Mouse (Mus musculus) stomach, embryonic 14.5 days (tissue): ENCODE measurements at regions not wholly inside any gene's neighbourhood (a gene's known extent, or its start where the extent isn't known, plus 50 kb on each side); places are given as distances from the start of the nearest gene placed in this dataset.

ENCODE experiments used
- ATAC-seq: fragments of 200-750 bp; cut with Nextera tagmentation; 2 replicates; pipeline ENCODE4 v1.8.0; 2017; ENCODE audit warnings: low read depth, moderate TSS enrichment; ENCODE audit not compliant: insufficient number of reproducible peaks, insufficient read depth, low FRiP score
- H3K27ac ChIP-seq: fragments of 300-500 bp; sonication (generic); 2 replicates; pipeline ENCODE4 v1.5.1; 2014; ENCODE audit warnings: mild to moderate bottlenecking, low read length, moderate library complexity, mixed read lengths
- H3K27me3 ChIP-seq: fragments of 300-500 bp; sonication (generic); 2 replicates; pipeline ENCODE4 v1.6.1; 2014; ENCODE audit warnings: low read length, control low read depth, mixed read lengths; ENCODE audit not compliant: control insufficient read depth, insufficient read depth
- H3K36me3 ChIP-seq: fragments of 300-500 bp; sonication (generic); 2 replicates; pipeline ENCODE4 v1.6.1; 2014; ENCODE audit warnings: mild to moderate bottlenecking, control low read depth, low read length, moderate library complexity, mixed read lengths; ENCODE audit not compliant: control insufficient read depth, insufficient read depth
- H3K4me1 ChIP-seq: fragments of 300-500 bp; sonication (generic); 2 replicates; pipeline ENCODE4 v1.6.1; 2014; ENCODE audit warnings: low read length, control low read depth, mixed read lengths; ENCODE audit not compliant: control insufficient read depth, insufficient read depth
- H3K4me2 ChIP-seq: fragments of 300-500 bp; sonication (generic); replicated peaks from 2 replicates; pipeline ENCODE4 v1.6.1; 2014; ENCODE audit warnings: low read depth, low read length, control low read depth
- H3K4me3 ChIP-seq: fragments of 300-500 bp; sonication (generic); 2 replicates; pipeline ENCODE4 v1.5.1; 2014; ENCODE audit warnings: low read depth, low read length, control low read depth
- H3K9ac ChIP-seq: fragments of 300-500 bp; sonication (generic); replicated peaks from 2 replicates; pipeline ENCODE4 v1.6.1; 2014; ENCODE audit warnings: low read depth, mild to moderate bottlenecking, control low read depth, low read length, moderate library complexity, mixed read lengths
- H3K9me3 ChIP-seq: fragments of 300-500 bp; sonication (generic); 2 replicates; pipeline ENCODE4 v1.6.1; 2016; ENCODE audit warnings: low read depth, low read length, control low read depth; ENCODE audit not compliant: control insufficient read depth
- WGBS: fragments of 180-500 bp; shearing (Covaris S2); extraction: QIAGEN DNeasy Blood & Tissue Kit; methylation state at CpG from one replicate; pipeline ENCODE4 v1.1.7; 2014; 5-methylcytosine and 5-hydroxymethylcytosine counted together

DNA sequence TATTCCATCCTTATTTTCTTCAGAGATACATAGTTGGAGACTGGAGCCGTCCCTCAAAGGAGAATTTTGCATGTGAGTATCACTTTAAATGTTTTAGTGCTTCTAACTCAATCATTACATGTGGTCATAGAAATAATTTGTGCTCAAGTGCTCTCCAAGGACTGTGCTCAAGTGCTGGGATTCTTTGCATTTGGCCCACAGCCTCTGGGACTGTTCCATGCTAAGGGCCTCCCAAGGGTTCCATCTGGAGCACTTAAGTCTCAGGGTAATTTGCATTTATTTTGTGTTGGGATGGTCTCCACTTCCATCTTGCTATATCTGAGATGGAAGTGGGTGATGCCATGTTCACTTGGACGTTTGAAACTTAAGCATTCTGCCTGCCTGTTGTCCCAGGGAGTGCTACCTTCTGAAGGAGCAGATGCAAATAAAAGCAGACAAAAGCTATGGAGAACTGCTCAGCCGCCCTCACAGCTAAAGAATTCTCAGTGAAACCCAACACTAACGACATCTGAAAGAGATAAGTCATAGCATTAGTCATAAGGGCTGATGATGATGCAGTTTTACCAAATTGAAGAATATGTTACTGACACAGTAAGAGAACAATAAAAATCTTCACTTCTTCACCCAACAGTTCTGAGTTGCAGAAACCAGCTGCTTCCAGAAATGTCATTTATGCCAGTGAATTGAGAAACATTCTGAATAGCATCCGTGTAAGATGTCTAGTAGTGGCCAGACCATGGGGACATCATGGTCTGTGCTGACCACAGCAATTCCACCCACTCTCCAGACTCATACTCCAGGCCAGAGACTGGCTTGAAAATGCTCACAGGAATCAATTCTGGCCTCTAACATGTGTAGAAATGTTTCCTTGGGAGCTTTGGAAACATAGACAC is 237.4 kb upstream of the Tbx18 start:
- H3K4me2 ChIP-seq, result no peak overlapping the region
- H3K9me3 ChIP-seq, result no peaks in the 10 kb centered on the region
- no peak for ATAC-seq
- H3K36me3 ChIP-seq, result no peaks in the 10 kb centered on the region
- 61% methylated on average over 5 of the region's 5 CpGs for WGBS
- peaks cover 5% of the 10 kb centered on the region; the same call in 1 of the 2 replicates for H3K4me1 ChIP-seq
- no peak overlapping the region for H3K4me3 ChIP-seq
- H3K27me3 ChIP-seq, result no peaks in the 10 kb centered on the region
- H3K27ac ChIP-seq, result no peak overlapping the region
- H3K9ac ChIP-seq, result no peak overlapping the region

DNA sequence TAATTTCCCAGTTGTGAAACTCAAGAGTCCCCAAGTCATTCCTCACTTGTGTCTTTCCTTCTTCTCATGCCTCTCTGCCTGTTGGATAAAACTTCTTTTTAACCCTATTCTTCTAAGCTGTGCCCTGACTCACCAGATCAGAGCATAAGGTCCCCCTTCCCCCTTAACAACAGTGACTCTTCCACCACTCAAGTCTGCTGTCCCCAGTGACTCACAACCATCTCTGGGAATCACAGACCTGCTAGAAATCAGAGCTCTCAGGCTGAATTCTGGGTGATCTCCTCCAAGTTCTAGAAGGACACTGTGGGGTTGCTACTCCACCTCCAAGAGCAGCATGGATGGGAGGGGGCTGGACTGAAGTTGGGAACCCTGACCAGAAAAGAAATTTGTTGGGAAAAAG is 239.5 kb upstream of the Tbx18 start:
- no peaks in the 10 kb centered on the region for H3K36me3 ChIP-seq
- H3K4me1 ChIP-seq, result no peaks in the 10 kb centered on the region
- H3K9ac ChIP-seq, result no peak overlapping the region
- H3K9me3 ChIP-seq, result no peaks in the 10 kb centered on the region
- no peak overlapping the region for H3K4me2 ChIP-seq
- H3K27me3 ChIP-seq, result no peaks in the 10 kb centered on the region
- no peak for ATAC-seq
- no peak overlapping the region for H3K27ac ChIP-seq
- H3K4me3 ChIP-seq, result no peak overlapping the region

DNA sequence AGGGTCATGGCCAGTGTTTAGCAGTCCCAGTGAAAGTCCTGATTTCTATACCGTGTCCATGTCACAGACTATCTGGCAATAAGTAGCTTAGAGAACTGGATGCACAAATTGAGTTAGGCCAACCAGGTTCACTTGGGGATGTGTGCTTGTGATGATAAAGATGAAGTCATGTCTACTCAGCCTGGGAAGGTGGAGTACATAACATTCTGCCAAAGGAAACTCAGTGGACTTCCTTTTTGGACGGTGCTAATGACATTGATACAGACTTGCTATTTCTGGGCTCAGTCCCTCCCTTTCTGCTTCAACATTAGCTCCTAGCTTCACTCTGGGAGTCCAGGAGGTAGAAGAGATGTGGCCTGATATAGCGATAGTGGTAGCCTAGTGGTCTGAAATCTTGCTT is 240.7 kb upstream of the Tbx18 start:
- ATAC-seq, result no peak
- WGBS, result 89% methylated on average over 3 of the region's 3 CpGs
- Histone ChIP-seq H3K9me3 (no peaks in the 10 kb centered on the region), H3K36me3 (no peaks in the 10 kb centered on the region), H3K9ac (no peak overlapping the region), H3K4me2 (no peak overlapping the region), H3K27ac (no peak overlapping the region), H3K4me1 (no peaks in the 10 kb centered on the region), H3K4me3 (no peak overlapping the region), H3K27me3 (no peaks in the 10 kb centered on the region)

DNA sequence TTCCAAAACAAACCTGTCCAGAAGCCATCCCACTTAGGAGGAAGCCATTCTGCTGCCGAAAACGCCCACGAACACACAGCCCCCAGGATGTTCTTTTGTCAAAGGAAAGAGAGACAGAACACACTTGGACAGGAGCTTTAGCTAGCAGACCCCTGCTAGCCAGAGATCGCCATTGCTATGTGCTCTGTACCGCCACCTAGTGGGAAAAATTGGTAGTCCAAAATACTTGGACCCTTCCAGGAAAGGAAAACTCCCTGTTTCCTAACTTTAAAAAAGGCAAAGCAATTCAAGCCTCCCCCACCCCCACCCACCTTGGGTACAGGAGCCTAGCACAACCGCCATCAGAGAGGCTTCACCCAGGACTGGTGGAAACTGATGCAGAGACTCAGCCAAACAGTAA is 242.5 kb upstream of the Tbx18 start:
- no peaks in the 10 kb centered on the region for H3K27me3 ChIP-seq
- H3K4me1 ChIP-seq, result no peaks in the 10 kb centered on the region
- no peak overlapping the region for H3K27ac ChIP-seq
- no peak for ATAC-seq
- no peaks in the 10 kb centered on the region for H3K36me3 ChIP-seq
- no peak overlapping the region for H3K9ac ChIP-seq
- no peaks in the 10 kb centered on the region for H3K9me3 ChIP-seq
- 51% methylated on average over 6 of the region's 6 CpGs for WGBS
- H3K4me2 ChIP-seq, result no peak overlapping the region
- no peak overlapping the region for H3K4me3 ChIP-seq

DNA sequence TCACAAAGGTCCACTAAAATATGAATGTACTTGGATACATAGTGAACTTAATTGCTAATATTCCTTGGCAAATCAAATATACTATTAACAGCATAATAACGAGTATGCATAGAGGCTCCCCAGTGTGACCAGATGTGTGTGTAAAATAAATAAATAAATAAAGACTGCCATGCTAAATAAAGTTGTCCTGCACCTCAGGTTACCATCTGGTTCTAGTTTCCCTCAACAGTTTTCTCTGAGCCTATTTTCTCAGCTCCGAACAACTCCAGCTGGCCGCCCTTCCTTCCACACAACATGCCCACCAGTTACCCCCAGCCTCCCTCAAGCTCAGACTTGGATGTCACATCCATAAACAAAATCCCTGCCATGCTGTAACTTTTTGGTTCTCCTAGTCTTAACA is 253.8 kb upstream of the Tbx18 start:
- H3K4me3 ChIP-seq, result no peak overlapping the region
- no peaks in the 10 kb centered on the region for H3K36me3 ChIP-seq
- ATAC-seq, result no peak
- H3K27me3 ChIP-seq, result no peaks in the 10 kb centered on the region
- H3K9me3 ChIP-seq, result no peaks in the 10 kb centered on the region
- H3K27ac ChIP-seq, result no peak overlapping the region
- H3K9ac ChIP-seq, result no peak overlapping the region
- H3K4me2 ChIP-seq, result no peak overlapping the region
- no peaks in the 10 kb centered on the region for H3K4me1 ChIP-seq
- 78% methylated on average over 3 of the region's 3 CpGs for WGBS

DNA sequence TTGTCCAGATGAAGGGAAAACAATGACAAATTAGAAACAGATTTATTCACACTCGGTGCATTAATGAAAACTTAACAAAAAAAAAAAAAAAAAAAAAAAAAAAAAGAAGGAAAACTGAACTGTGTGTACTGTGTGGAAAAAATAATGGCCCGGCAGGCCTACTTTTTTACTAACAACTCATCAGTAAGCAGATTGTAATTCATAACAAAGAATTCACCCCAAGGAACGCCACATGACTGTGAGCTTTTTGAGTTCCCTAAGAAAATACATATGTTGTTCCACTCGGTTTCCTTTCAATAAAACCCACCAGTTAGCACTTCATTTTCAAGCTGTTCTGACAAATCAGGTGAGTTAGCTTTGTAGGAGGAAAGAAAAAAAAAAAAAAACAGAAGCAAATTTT is 254.4 kb upstream of the Tbx18 start:
- no peak for ATAC-seq
- no peak overlapping the region for H3K27ac ChIP-seq
- H3K27me3 ChIP-seq, result no peaks in the 10 kb centered on the region
- H3K9me3 ChIP-seq, result no peaks in the 10 kb centered on the region
- H3K4me3 ChIP-seq, result no peak overlapping the region
- no peaks in the 10 kb centered on the region for H3K4me1 ChIP-seq
- no peak overlapping the region for H3K9ac ChIP-seq
- H3K36me3 ChIP-seq, result no peaks in the 10 kb centered on the region
- WGBS, result 68% methylated on average over 4 of the region's 4 CpGs
- H3K4me2 ChIP-seq, result no peak overlapping the region

DNA sequence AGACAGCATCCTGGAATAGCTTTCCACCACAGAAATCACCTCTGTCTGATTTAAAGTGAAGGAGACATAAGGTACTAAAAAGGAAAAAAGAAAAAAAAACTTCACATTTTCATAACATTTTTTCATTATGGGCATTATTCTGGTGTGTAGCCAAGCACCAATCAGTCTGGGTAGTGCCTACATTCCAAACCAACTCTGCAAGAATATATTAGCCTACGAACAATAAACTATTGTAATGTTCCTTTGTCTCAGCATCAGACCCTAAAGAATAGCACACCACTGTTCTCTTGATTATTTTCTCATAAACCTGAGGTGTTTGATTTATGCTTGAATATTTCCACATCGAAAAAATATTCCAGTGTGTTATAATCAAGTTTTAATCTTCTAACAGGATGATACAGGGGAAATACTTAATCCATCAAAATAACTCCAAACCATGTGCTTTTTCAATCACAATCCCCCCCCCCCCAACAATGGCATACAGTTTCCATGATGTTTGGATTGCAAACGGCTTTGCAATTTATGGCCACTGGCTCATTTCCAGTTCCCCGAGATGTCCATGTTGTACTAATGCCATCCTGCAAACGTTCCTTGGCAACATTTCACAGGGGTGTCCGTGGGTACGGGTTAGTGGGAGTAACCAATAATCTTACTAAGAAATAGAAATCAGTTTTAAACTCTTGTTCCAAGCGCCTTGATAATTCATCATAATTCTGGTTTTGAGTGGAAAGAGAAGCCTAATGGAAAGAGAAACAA is 275.1 kb upstream of the Tbx18 start:
- Histone ChIP-seq H3K9ac (no peak overlapping the region), H3K36me3 (no peaks in the 10 kb centered on the region), H3K27me3 (no peaks in the 10 kb centered on the region), H3K4me1 (no peaks in the 10 kb centered on the region), H3K27ac (no peak overlapping the region), H3K9me3 (no peaks in the 10 kb centered on the region), H3K4me2 (no peak overlapping the region), H3K4me3 (no peak overlapping the region)
- 71% methylated on average over 8 of the region's 8 CpGs for WGBS
- ATAC-seq, result no peak

DNA sequence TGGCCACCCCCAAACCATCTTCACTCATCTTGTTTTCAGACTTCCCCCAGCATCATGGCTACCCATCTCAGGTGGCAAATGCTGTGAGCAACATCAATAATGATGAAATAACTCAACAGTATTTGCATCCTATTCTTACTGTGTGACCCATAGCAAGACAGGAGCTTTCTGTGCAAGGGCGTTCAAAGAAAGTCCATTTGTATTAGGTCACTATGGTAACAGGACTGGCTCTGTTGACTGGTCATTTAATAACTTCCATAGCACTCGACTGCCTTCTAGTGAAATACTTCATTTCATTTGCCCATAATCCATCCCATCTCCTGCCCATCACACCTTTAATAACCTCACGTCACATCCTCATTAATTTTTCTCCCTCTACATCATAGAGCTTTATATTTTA is 292.7 kb upstream of the Tbx18 start:
- Histone ChIP-seq H3K4me1 (no peaks in the 10 kb centered on the region), H3K36me3 (no peaks in the 10 kb centered on the region), H3K27ac (no peak overlapping the region), H3K27me3 (no peaks in the 10 kb centered on the region), H3K9me3 (no peaks in the 10 kb centered on the region), H3K4me3 (no peak overlapping the region), H3K9ac (no peak overlapping the region), H3K4me2 (no peak overlapping the region)
- ATAC-seq, result no peak
- WGBS, result 68% methylated on average over 3 of the region's 3 CpGs
